Mouse (Mus musculus) limb, embryonic 11.5 days (tissue): ENCODE data around the gene Elmo3. TPM values are rescaled to one million over a fixed set of nuclear protein-coding genes. Genes with fewer than 3 reads are reported as not detected.

ENCODE experiments used
- ATAC-seq: fragments of 200-750 bp; cut with Nextera tagmentation; 2 replicates; pipeline ENCODE4 v1.8.0; 2017; ENCODE audit warnings: low read depth; ENCODE audit not compliant: insufficient number of reproducible peaks, low FRiP score, low TSS enrichment
- DNase-seq: peaks from one replicate; pipeline ENCODE4 v3.0.0-alpha.2; 2015; ENCODE audit warnings: low spot score
- H3K27ac ChIP-seq: fragments of 300-500 bp; sonication (generic); replicated peaks from 2 replicates; pipeline ENCODE4 v1.5.1; 2014; ENCODE audit warnings: low read depth, mild to moderate bottlenecking, low read length
- H3K27me3 ChIP-seq: fragments of 300-500 bp; sonication (generic); 2 replicates; pipeline ENCODE4 v1.6.1; 2014; ENCODE audit warnings: mild to moderate bottlenecking, low read length, mixed read lengths; ENCODE audit not compliant: control insufficient read depth, insufficient read depth
- H3K36me3 ChIP-seq: fragments of 300-500 bp; sonication (generic); 2 replicates; pipeline ENCODE4 v1.6.1; 2014; ENCODE audit warnings: mild to moderate bottlenecking, low read length, moderate library complexity, mixed read lengths; ENCODE audit not compliant: control insufficient read depth, insufficient read depth
- H3K4me1 ChIP-seq: fragments of 300-500 bp; sonication (generic); 2 replicates; pipeline ENCODE4 v1.6.1; 2014; ENCODE audit warnings: low read length, mixed read lengths; ENCODE audit not compliant: control insufficient read depth, insufficient read depth
- H3K4me2 ChIP-seq: fragments of 300-500 bp; sonication (generic); 2 replicates; pipeline ENCODE4 v1.6.1; 2014; ENCODE audit warnings: low read depth, mild to moderate bottlenecking, moderate library complexity; ENCODE audit not compliant: severe bottlenecking
- H3K4me3 ChIP-seq: fragments of 300-500 bp; sonication (generic); 2 replicates; pipeline ENCODE4 v1.5.1; 2014; ENCODE audit warnings: low read depth, low read length
- H3K9ac ChIP-seq: fragments of 300-500 bp; sonication (generic); 2 replicates; pipeline ENCODE4 v1.6.1; 2014; ENCODE audit warnings: mild to moderate bottlenecking, low read length
- H3K9me3 ChIP-seq: fragments of 300-500 bp; sonication (generic); 2 replicates; pipeline ENCODE4 v1.6.1; 2016; ENCODE audit warnings: low read length; ENCODE audit not compliant: control insufficient read depth
- WGBS: fragments of 180-500 bp; shearing (Covaris S2); extraction: QIAGEN DNeasy Blood & Tissue Kit; methylation state at CpG from one replicate; pipeline ENCODE4 v1.1.7; 2014; 5-methylcytosine and 5-hydroxymethylcytosine counted together
- polyA plus RNA-seq: library from polyadenylated mRNA; unstranded; fragments of >200 nt; fragmentation: Nextera tagmentation; extraction: Ambion mirVana; gene quantifications from 2 replicates; pipeline ENCODE4 v1.2.1, GENCODE M21; 2014

The Elmo3 gene
- polyA plus RNA-seq, 1 experiment from 2014 or later = 3.7 TPM

- H3K4me1 ChIP-seq = peaks cover 6% of the 10 kb centered on the region; the same call in 1 of the 2 replicates
- H3K9ac ChIP-seq = no peak overlapping the region
- no peaks in the 10 kb centered on the region; the same call in 1 of the 2 replicates for H3K36me3 ChIP-seq
- H3K9me3 ChIP-seq = no peaks in the 10 kb centered on the region
- no peak overlapping the region for H3K27ac ChIP-seq
- H3K4me2 ChIP-seq = no peak overlapping the region
- no peak for DNase-seq
- 84% methylated on average over 4 of the region's 4 CpGs for WGBS
- ATAC-seq = no peak
- no peak overlapping the region for H3K4me3 ChIP-seq
- peaks cover 29% of the 10 kb centered on the region for H3K27me3 ChIP-seq
Observed at GRCm38 (mm10) chr8:105282239-105282638, 23.2 kb upstream of the Elmo3 start.

- no peaks in the 10 kb centered on the region; the same call in 1 of the 2 replicates for H3K36me3 ChIP-seq
- peaks cover 6% of the 10 kb centered on the region; the same call in 1 of the 2 replicates for H3K4me1 ChIP-seq
- no peak overlapping the region for H3K4me2 ChIP-seq
- 0 out of 2 replicates have a peak, but pooled peaks have one; percentile 18 for ATAC-seq
- WGBS = 15% methylated on average over 23 of the region's 23 CpGs
- H3K27ac ChIP-seq = no peak overlapping the region
- H3K4me3 ChIP-seq = no peak overlapping the region
- no peaks in the 10 kb centered on the region for H3K9me3 ChIP-seq
- DNase-seq = peak; percentile 68
- no peak overlapping the region for H3K9ac ChIP-seq
- peaks cover 21% of the 10 kb centered on the region for H3K27me3 ChIP-seq
Observed at GRCm38 (mm10) chr8:105283074-105283473, 22.3 kb upstream of the Elmo3 start.

GRCm38 (mm10) chr8:105285514-105285913 is 19.9 kb upstream of the Elmo3 start:
- H3K4me2 ChIP-seq = no peak overlapping the region
- WGBS = 54% methylated on average over 12 of the region's 12 CpGs
- DNase-seq = no peak
- peaks cover 8% of the 10 kb centered on the region for H3K27me3 ChIP-seq
- no peak overlapping the region for H3K4me3 ChIP-seq
- H3K9ac ChIP-seq = no peak overlapping the region
- no peaks in the 10 kb centered on the region; the same call in 1 of the 2 replicates for H3K36me3 ChIP-seq
- H3K27ac ChIP-seq = no peak overlapping the region
- ATAC-seq = no peak
- H3K9me3 ChIP-seq = no peaks in the 10 kb centered on the region
- peaks cover 6% of the 10 kb centered on the region for H3K4me1 ChIP-seq

- Histone ChIP-seq H3K4me2 (no peak overlapping the region), H3K36me3 (no peaks in the 10 kb centered on the region), H3K9ac (no peak overlapping the region), H3K27ac (no peak overlapping the region), H3K27me3 (peaks cover 12% of the 10 kb centered on the region), H3K9me3 (no peaks in the 10 kb centered on the region), H3K4me1 (peaks cover 6% of the 10 kb centered on the region), H3K4me3 (no peak overlapping the region)
- no peak for ATAC-seq
- WGBS = 93% methylated on average over 4 of the region's 4 CpGs
- DNase-seq = no peak
Observed at GRCm38 (mm10) chr8:105286907-105287306, 18.5 kb upstream of the Elmo3 start.

- ATAC-seq = no peak
- WGBS = 92% methylated on average over 5 of the region's 5 CpGs
- DNase-seq = no peak
- H3K36me3 ChIP-seq = no peaks in the 10 kb centered on the region
- no peaks in the 10 kb centered on the region for H3K9me3 ChIP-seq
- H3K4me2 ChIP-seq = peak overlapping the region; percentile 78; the same call in 1 of the 2 replicates
- H3K9ac ChIP-seq = no peak overlapping the region
- peaks cover 14% of the 10 kb centered on the region for H3K27me3 ChIP-seq
- H3K4me1 ChIP-seq = peaks cover 6% of the 10 kb centered on the region
- no peak overlapping the region for H3K27ac ChIP-seq
- peak overlapping the region; percentile 48; the same call in 1 of the 2 replicates for H3K4me3 ChIP-seq
Observed at GRCm38 (mm10) chr8:105288231-105288630, 17.2 kb upstream of the Elmo3 start.

- peaks cover 6% of the 10 kb centered on the region for H3K4me1 ChIP-seq
- DNase-seq (peak; percentile 96), ATAC-seq (peak; percentile 89)
- H3K9me3 ChIP-seq = no peaks in the 10 kb centered on the region
- H3K27ac ChIP-seq = no peak overlapping the region
- H3K4me2 ChIP-seq = peak overlapping the region; percentile 78
- peaks cover 14% of the 10 kb centered on the region for H3K27me3 ChIP-seq
- H3K36me3 ChIP-seq = no peaks in the 10 kb centered on the region
- H3K4me3 ChIP-seq = peak overlapping the region; percentile 48
- WGBS = under 1% methylated on average over 53 of the region's 53 CpGs
- peak overlapping the region; percentile 71 for H3K9ac ChIP-seq
Observed at GRCm38 (mm10) chr8:105288958-105289732, 16.3 kb upstream of the Elmo3 start.

GRCm38 (mm10) chr8:105289805-105290460 is 15.5 kb upstream of the Elmo3 start, which contains the start of gene 4931428F04Rik:
TSS of gene 4931428F04Rik (minus strand) at chr8:105289864.
- under 1% methylated on average over 39 of the region's 43 CpGs for WGBS

GRCm38 (mm10) chr8:105290554-105291314 is 14.7 kb upstream of the Elmo3 start:
- H3K27me3 ChIP-seq = peaks cover 14% of the 10 kb centered on the region
- ATAC-seq (no peak), DNase-seq (peak; percentile 98)
- WGBS = 7% methylated on average over 31 of the region's 31 CpGs
- no peak overlapping the region for H3K9ac ChIP-seq
- H3K4me2 ChIP-seq = peak overlapping the region; percentile 78
- H3K36me3 ChIP-seq = no peaks in the 10 kb centered on the region
- peaks cover 6% of the 10 kb centered on the region for H3K4me1 ChIP-seq
- H3K4me3 ChIP-seq = 0 out of 2 replicates have a peak overlapping the region, but pooled peaks have one; percentile 1
- H3K27ac ChIP-seq = no peak overlapping the region
- H3K9me3 ChIP-seq = no peaks in the 10 kb centered on the region

More at GRCm38 (mm10) chr8:105289805-105290460, 15.5 kb upstream of the Elmo3 start, which contains the start of gene 4931428F04Rik:
- Histone ChIP-seq H3K27ac (no peak within 1 kb of the TSS), H3K4me1 (peaks cover 6% of the 10 kb centered on the region), H3K36me3 (no peaks in the 10 kb centered on the region), H3K4me2 (peak within 1 kb of the TSS; percentile 78), H3K9me3 (no peaks in the 10 kb centered on the region), H3K9ac (peak within 1 kb of the TSS; percentile 71), H3K4me3 (peak within 1 kb of the TSS; percentile 48), H3K27me3 (peaks cover 14% of the 10 kb centered on the region)
- DNase-seq (peak; percentile 66), ATAC-seq (peak; percentile 20; the same call in 1 of the 2 replicates)
